Mouse (Mus musculus): ENCODE measurements around the gene Zfp667. TPM values are rescaled to one million over a fixed set of nuclear protein-coding genes. Genes with fewer than 3 reads are reported as not detected.
"Not testable (repeated sequence)": the region's sequence is repeated elsewhere in the genome, so short reads cannot be mapped to it uniquely, and the experiment has no call there.

The Zfp667 gene
- polyA plus RNA-seq, 1 experiment from 2014 or later, result 1.9 TPM

DNA sequence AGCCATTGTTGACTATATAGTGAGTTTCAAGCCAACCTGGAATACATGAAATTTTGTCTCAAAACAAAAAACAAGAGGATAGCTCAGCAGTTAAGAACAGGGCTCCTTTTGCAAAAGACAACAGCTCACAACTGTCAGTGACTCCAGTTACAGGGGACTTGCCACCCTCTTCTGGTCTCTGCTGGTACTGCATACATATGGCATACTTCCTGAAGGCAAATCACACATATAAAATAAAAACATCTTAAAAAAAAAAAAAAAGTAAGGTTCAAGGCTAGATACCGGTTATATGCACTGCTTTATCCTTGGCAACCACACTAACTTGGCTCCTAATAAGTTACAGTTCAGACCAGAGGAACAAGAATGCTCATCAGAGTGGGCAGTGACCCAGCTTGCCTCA lies 3.6 kb upstream of the Zfp667 start:
- 0% methylated on average over 1 of the region's 1 CpGs for WGBS (ENCODE audit: missing documents)
- H3K4me3 ChIP-seq (ENCODE audit: inconsistent target), result peak overlapping the region; percentile 70
- peak overlapping the region; percentile 80 for H3K27ac ChIP-seq
- H3K36me3 ChIP-seq (ENCODE audit: inconsistent target), result no peaks in the 10 kb centered on the region
- no peaks in the 10 kb centered on the region for H3K79me2 ChIP-seq (ENCODE audit: inconsistent target)

DNA sequence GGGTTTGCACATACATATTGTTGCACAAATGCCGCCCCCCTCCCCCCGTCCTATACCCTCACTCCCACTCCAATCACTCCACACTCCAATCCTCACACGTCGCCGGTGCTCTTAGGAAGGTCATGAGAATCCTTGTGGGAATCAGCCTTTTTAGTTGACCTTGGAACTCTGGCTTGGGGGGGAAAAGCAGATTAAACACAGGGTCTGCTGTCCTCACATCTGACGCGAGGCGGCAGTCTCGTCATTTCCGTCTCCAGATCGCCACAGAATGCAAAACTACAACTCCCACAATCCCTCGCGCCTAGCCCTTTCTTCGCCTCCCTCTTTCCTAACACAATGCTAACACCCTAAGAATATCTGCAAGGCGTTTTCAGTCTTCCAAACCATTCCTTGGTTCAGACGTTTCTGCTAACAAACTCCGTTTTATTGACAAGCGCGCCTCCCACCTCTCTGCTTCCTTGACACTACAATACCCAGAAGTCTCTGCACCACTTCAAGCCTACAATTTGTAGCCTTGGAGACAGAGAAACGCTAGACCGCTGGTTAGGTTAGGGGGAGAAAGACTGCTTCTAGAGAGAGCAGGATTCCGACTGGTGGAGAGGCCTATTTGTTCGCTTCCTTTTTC lies 2.8 kb upstream of the Zfp667 start:
- Histone ChIP-seq H3K27ac (peak overlapping the region; percentile 80), H3K4me3 (ENCODE audit: inconsistent target) (peak overlapping the region; percentile 70), H3K79me2 (ENCODE audit: inconsistent target) (no peaks in the 10 kb centered on the region), H3K36me3 (ENCODE audit: inconsistent target) (no peaks in the 10 kb centered on the region)
- 3% methylated on average over 23 of the region's 23 CpGs for WGBS (ENCODE audit: missing documents)

DNA sequence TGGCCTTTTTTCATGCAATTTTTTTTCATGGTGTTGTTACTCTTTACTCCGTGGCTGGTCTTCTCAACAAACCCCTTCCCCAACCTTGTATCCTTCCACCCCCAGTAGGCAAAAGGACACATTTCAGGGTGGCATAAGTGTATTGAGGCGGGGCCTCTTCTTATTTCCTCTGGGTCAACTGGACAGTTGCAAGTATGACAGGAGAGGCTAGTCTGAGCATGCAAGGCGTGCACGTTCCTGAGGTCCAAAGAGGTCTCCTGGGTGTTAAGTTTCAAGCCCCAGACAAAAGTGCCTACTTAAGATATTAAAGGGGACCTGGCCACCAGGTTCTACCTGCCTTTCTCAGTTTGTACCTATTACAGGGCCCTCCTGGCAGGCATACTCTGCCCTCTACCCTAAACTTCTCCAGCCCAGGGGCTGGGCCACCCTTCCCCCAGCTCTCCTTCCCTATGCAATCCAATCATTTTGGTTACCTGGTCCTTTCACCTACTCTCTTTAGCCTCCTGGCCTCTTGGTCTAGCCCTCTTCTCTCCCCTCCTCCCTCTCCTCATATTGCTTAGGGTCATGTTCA lies 1.9 kb upstream of the Zfp667 start:
- H3K4me3 ChIP-seq (ENCODE audit: inconsistent target), result no peak overlapping the region
- 93% methylated on average over 4 of the region's 4 CpGs for WGBS (ENCODE audit: missing documents)

DNA sequence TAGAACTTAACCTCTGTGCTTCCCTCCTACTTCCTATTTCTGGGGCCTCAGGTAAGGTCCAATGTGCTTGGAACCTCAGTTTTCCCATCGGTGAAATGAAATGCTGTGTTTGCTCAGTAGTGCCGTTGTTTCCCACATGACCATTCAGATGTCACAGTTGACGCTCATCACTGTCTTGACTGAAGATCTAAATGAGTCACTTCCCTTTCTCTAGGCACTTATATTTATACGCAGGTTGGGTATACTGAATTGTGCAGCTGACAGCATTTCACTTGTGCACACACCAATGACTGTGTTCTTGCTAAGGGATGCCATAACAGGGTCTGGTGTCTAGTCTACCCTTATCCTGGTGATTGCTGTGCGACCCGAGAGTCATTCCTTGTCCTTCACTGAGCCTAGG lies 1.0 kb upstream of the Zfp667 start:
- WGBS (ENCODE audit: missing documents), result 23% methylated on average over 6 of the region's 6 CpGs
- H3K27ac ChIP-seq, result peak overlapping the region; percentile 84

More for the DNA sequence above, 1.9 kb upstream of the Zfp667 start:
- Histone ChIP-seq H3K79me2 (ENCODE audit: inconsistent target) (no peaks in the 10 kb centered on the region), H3K27ac (peak overlapping the region; percentile 84), H3K36me3 (ENCODE audit: inconsistent target) (no peaks in the 10 kb centered on the region)

DNA sequence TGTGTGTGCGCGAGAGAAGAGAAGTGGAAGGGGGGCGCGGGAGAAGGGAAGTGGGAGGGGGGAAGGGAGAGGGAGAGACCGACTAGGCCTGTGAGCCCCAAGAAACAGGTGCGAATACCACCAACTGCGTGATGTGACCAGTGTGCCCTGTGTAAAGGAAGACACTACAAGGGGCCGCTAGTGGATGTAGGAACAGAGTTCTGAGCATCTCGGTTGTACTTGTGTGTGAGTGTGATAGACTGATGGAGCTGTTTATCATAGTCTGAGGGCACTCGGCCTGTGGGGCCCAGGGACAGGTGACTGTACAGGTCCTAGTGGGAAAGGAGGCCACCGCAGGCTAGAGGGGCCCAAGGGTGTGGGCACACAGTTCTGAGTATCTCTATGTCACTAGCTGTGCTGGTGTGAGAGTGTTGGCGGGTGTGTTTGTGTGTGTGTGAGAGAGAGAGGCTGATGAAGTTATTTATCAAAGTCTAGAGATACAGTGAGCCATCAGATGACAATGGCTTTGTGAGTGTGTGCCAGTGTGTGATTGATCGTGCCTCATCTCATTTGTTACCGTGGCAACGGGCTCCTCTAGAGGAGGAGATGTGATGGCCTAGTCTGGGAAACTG lies 647 bp downstream of the Zfp667 start:
- Histone ChIP-seq H3K4me3 (ENCODE audit: inconsistent target) (peak overlapping the region; percentile 44), H3K27ac (no peak overlapping the region), H3K79me2 (ENCODE audit: inconsistent target) (no peaks in the 10 kb centered on the region), H3K36me3 (ENCODE audit: inconsistent target) (no peaks in the 10 kb centered on the region)
- WGBS (ENCODE audit: missing documents), result 41% methylated on average over 15 of the region's 15 CpGs

More for the DNA sequence above, 1.0 kb upstream of the Zfp667 start:
- H3K79me2 ChIP-seq (ENCODE audit: inconsistent target), result no peaks in the 10 kb centered on the region
- peak overlapping the region; percentile 44 for H3K4me3 ChIP-seq (ENCODE audit: inconsistent target)
- H3K36me3 ChIP-seq (ENCODE audit: inconsistent target), result no peaks in the 10 kb centered on the region

DNA sequence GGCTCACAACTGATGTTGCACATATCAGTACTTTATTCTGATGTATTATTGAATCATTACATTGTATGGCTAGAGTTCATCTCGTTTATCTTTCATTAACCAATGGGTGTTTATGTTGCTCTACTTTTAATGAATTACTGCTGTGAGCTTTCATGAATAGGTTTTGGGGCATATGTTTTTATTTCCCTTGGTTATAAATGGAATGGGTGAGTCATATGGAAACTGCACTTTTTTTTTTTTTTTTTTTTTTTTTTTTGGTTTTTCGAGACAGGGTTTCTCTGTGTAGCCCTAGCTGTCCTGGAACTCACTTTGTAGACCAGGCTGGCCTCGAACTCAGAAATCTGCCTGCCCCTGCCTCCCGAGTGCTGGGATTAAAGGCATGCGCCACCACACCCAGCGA lies 4.7 kb downstream of the Zfp667 start:
- not testable (repeated sequence) for H3K79me2 ChIP-seq (ENCODE audit: inconsistent target); H3K27ac ChIP-seq; H3K36me3 ChIP-seq (ENCODE audit: inconsistent target); H3K4me3 ChIP-seq (ENCODE audit: inconsistent target)
- WGBS (ENCODE audit: missing documents), result 92% methylated on average over 1 of the region's 6 CpGs

DNA sequence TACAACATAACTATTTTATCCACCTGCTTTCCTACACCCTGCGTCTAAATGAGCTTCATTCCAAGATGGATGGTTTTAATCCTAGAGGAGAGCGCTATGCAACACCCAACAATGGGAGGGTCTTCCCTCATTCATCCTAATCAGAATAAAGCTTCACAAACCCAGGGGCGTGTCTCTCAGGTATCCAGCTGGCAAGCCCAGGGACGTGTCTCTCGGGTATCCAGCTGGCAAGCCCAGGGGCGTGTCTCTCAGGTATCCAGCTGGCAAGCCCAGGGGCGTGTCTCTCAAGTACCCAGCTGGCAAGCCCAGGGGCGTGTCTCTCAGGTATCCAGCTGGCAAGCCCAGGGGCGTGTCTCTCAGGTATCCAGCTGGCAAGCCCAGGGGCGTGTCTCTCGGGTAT lies 14.4 kb downstream of the Zfp667 start:
- WGBS (ENCODE audit: missing documents), result 98% methylated on average over 10 of the region's 11 CpGs
- not testable (repeated sequence) for H3K4me3 ChIP-seq (ENCODE audit: inconsistent target); H3K36me3 ChIP-seq (ENCODE audit: inconsistent target)

DNA sequence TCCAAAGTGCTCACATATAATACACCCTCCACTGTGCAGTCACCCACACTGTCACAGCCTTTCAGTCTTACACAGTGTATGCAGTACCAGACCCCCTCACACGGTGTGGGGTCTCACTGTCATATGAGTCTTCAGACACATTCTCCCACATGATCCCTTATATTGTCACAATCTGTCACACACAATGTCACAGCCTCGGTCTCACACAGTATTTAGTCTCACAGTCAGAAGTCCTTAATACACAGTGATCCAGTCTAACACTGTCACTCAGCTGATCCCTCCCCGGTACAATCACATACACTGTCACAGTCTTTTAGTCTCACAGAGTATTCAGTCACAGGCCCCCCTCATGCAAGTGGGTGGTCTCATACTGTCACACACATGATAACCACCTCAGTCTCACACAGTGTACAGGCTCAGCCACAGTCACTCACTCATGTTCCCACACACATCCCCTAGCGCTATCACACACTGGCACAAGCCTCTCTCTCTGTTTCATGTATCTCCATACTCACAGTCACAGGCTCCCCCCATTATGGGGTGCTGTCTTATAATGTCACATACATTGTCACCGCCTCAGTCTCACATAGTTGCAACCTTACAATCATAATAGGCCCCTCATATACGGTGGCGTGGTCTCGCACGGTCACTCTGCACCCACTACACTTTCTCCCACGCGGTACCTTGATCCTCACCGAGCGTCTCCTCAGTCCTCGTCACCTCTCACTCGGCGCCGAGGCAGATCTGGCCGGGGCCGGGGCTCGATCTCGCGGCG lies 44.3 kb downstream of the Zfp667 start:
- WGBS (ENCODE audit: missing documents), result 17% methylated on average over 23 of the region's 23 CpGs
- no peaks in the 10 kb centered on the region for H3K36me3 ChIP-seq (ENCODE audit: inconsistent target)
- peak overlapping the region; percentile 51 for H3K4me3 ChIP-seq (ENCODE audit: inconsistent target)
- no peak overlapping the region for H3K27ac ChIP-seq
- no peaks in the 10 kb centered on the region for H3K79me2 ChIP-seq (ENCODE audit: inconsistent target)

More for the DNA sequence above, 14.4 kb downstream of the Zfp667 start:
- not testable (repeated sequence) for H3K79me2 ChIP-seq (ENCODE audit: inconsistent target); H3K27ac ChIP-seq

DNA sequence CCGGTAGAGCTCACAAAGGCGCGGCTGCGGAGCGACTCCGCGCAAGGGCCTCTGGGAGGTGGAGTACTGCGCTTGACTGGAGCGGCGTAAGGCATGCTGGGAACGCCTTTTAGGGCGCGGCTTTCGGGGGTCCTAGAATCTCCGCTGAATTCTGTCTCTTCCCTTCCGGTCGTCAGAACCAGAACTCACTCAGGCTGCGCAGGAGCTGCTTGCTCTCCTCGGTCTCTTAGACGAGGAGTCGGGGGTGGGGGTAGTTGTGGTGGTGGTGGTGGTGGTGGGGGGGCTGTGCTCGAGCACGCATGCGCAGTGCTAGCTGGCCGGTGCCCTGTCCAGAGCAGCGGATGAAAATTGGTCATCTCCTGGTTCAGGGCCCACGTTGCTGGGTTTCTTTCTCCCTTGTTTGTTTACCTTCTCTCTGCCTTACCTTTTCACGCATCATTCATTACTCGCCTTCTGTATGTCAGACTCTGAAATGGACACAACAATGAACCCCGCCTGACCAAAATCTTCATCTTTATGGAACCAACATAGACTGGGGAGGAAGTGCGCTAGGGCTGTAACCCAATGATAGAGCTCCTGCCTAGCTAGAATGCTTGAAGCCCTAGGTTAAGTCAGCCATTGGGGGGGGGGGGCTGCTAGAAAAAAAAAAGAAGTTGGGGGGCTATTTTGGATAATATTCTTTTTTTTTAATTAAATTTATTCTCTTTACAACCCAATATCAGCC lies 45.0 kb downstream of the Zfp667 start, which contains the start of gene Zfp583:
Zfp583 (minus strand) TSS at position 53 of the 724 bp plus-strand sequence.
- no peaks in the 10 kb centered on the region for H3K79me2 ChIP-seq (ENCODE audit: inconsistent target)
- no peak within 1 kb of the TSS for H3K27ac ChIP-seq
- peak within 1 kb of the TSS; percentile 51 for H3K4me3 ChIP-seq (ENCODE audit: inconsistent target)
- WGBS (ENCODE audit: missing documents), result 10% methylated on average over 31 of the region's 31 CpGs
- no peaks in the 10 kb centered on the region for H3K36me3 ChIP-seq (ENCODE audit: inconsistent target)

DNA sequence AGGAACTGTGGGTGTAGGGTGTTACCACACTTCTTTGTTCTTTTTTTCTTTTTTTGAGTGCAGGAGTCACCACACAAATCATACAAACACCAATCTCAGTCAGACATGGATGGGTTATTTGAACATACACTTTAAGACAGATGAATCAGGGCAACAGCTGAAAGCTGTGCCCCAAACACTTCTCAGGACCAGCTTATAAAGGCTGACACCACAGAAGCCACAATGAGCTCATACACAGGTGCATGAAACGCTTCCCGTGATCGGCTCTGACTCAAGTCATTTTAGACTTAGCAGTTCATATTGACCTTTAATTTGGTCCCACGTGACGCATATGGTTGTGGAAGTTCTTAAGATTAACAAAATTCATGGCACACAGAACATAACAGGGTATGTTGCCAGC lies 53.5 kb downstream of the Zfp667 start:
- Histone ChIP-seq H3K27ac (no peak overlapping the region), H3K36me3 (ENCODE audit: inconsistent target) (no peaks in the 10 kb centered on the region), H3K79me2 (ENCODE audit: inconsistent target) (no peaks in the 10 kb centered on the region), H3K4me3 (ENCODE audit: inconsistent target) (no peak overlapping the region)
- 89% methylated on average over 5 of the region's 5 CpGs for WGBS (ENCODE audit: missing documents)

DNA sequence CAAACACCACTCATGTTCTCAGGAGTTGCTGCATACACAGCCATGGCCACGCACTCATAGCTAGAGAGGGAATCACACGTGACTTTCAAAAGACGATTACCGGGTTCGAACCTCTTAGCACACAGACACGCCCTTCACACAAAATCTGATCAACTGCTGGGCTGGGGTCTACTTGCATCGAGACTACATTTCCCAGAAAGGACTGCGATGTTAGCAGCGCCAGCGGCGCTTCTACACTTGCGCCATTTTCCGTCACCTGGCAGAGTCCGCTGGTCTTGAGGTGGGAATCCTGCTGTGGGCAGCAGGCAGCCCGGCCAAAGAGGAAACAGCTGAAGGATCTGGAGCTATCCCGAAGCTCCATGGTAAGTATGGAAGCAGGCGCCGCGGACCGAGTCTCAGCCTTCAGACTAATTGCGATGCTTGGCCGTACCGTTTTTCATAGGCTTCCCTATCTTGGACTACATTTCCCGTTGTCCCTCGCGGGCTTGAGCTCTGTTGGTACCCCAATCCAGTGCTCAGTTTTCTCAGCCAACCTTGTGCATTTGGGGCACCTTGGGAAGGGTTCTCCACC lies 57.2 kb downstream of the Zfp667 start, which contains the start of gene Gm3854:
Gm3854 (plus strand) TSS at position 259 of the 571 bp plus-strand sequence.
- Histone ChIP-seq H3K36me3 (ENCODE audit: inconsistent target) (no peaks in the 10 kb centered on the region), H3K79me2 (ENCODE audit: inconsistent target) (no peaks in the 10 kb centered on the region), H3K4me3 (ENCODE audit: inconsistent target) (peak within 1 kb of the TSS; percentile 32), H3K27ac (no peak within 1 kb of the TSS)
- 2% methylated on average over 26 of the region's 26 CpGs for whole genome bisulfite sequencing (ENCODE audit: missing documents)

DNA sequence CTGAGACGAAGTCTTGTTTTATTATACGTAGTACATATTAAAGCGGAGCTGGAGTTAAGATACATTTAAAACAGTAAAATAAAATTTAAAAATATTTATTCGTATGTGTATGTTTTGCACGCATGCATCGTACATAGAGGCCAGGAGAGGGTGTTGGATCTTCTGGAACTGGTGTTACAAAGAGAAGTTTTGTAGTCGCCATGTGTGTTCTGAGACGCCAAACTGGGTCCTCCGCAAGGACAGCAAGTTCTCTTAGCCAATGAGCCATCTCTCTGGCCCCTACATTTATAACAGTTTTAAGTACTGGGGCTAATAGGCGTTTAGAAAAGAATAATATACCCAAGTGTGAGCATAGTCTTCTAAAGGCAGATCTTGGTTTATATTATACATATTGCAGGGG lies 57.7 kb downstream of the Zfp667 start:
- Histone ChIP-seq H3K27ac (no peak overlapping the region), H3K36me3 (ENCODE audit: inconsistent target) (no peaks in the 10 kb centered on the region), H3K79me2 (ENCODE audit: inconsistent target) (no peaks in the 10 kb centered on the region), H3K4me3 (ENCODE audit: inconsistent target) (no peak overlapping the region)
- WGBS (ENCODE audit: missing documents), result 48% methylated on average over 10 of the region's 10 CpGs
